Mouse (Mus musculus): Measurements from ENCODE around the gene Ddx19b. TPM values are rescaled to one million over a fixed set of nuclear protein-coding genes. Genes with fewer than 3 reads are reported as not detected.

The Ddx19b gene
- total RNA-seq, 1 experiment: 25.3 TPM

- DNase-seq (ENCODE audit: low read depth, low spot score): peak; percentile 66
- TF ChIP-seq HCFC1 (IDR thresholded peaks at IDR 0.05; ENCODE audit: borderline replicate concordance, insufficient read depth, low read length): no peak
- TF ChIP-seq ZNF384 (IDR thresholded peaks at IDR 0.05; ENCODE audit: low read depth, low read length): no peak
- TF ChIP-seq MAFK (IDR thresholded peaks at IDR 0.05; ENCODE audit: insufficient read depth, low read depth, low read length): no peak
- TF ChIP-seq CHD2 (IDR thresholded peaks at IDR 0.05; ENCODE audit: low read depth, low read length): no peak
- no peak for TF ChIP-seq ZC3H11A (IDR thresholded peaks at IDR 0.05; ENCODE audit: borderline replicate concordance, low read depth, low read length)
- Histone ChIP-seq H3K9ac (ENCODE audit: insufficient read depth, low read depth, low read length, poor library complexity, severe bottlenecking) (no peak overlapping the region), H3K27ac (ENCODE audit: insufficient read depth, low read depth, low read length, poor library complexity, severe bottlenecking) (no peak overlapping the region), H3K4me1 (ENCODE audit: control insufficient read depth in 2 of 2, insufficient read depth in 2 of 2, low read length in 2 of 2, poor library complexity in 1 of 2) (peaks cover 0 to 2% of the 10 kb centered on the region in 2 experiments; a peak in 3 of 4 replicates), H3K36me3 (ENCODE audit: control insufficient read depth, insufficient read depth, low read length, poor library complexity, severe bottlenecking) (no peaks in the 10 kb centered on the region), H3K4me3 (ENCODE audit: insufficient read depth in 1 of 2, low read depth in 1 of 2, low read length in 2 of 2, poor library complexity in 1 of 2, severe bottlenecking in 1 of 2) (peak overlapping the region in 1 of 2 experiments; percentile 17; a peak in 1 of 4 replicates), H3K9me3 (ENCODE audit: control insufficient read depth, insufficient read depth, low read depth, low read length) (no peaks in the 10 kb centered on the region; the same call in 1 of the 2 replicates)
- in situ Hi-C loops (cut with MboI; ENCODE audit: low sequenced_read_pairs in 2 of 2, unreplicated experiment in 2 of 2): no loop called here
Measured at GRCm38 (mm10) chr8:111067439-111067838, 35.9 kb upstream of the Ddx19b start.

- in situ Hi-C loops (cut with MboI; ENCODE audit: low sequenced_read_pairs in 2 of 2, unreplicated experiment in 2 of 2): no loop called here
- no peaks in the 10 kb centered on the region; the same call in 1 of the 2 replicates for H3K9me3 ChIP-seq (ENCODE audit: control insufficient read depth, insufficient read depth, low read depth, low read length)
- DNase-seq (ENCODE audit: low read depth, low spot score): no peak
- peaks cover 0 to 3% of the 10 kb centered on the region in 2 experiments; a peak in 3 of 4 replicates for H3K4me1 ChIP-seq (ENCODE audit: control insufficient read depth in 2 of 2, insufficient read depth in 2 of 2, low read length in 2 of 2, poor library complexity in 1 of 2)
- TF ChIP-seq CHD2 (IDR thresholded peaks at IDR 0.05; ENCODE audit: low read depth, low read length): no peak
- TF ChIP-seq HCFC1 (IDR thresholded peaks at IDR 0.05; ENCODE audit: borderline replicate concordance, insufficient read depth, low read length): no peak
- TF ChIP-seq MAFK (IDR thresholded peaks at IDR 0.05; ENCODE audit: insufficient read depth, low read depth, low read length): no peak
- TF ChIP-seq ZNF384 (IDR thresholded peaks at IDR 0.05; ENCODE audit: low read depth, low read length): no peak
- TF ChIP-seq ZC3H11A (IDR thresholded peaks at IDR 0.05; ENCODE audit: borderline replicate concordance, low read depth, low read length): no peak
- H3K4me3 ChIP-seq (ENCODE audit: insufficient read depth in 1 of 2, low read depth in 1 of 2, low read length in 2 of 2, poor library complexity in 1 of 2, severe bottlenecking in 1 of 2): no peak overlapping the region
- H3K9ac ChIP-seq (ENCODE audit: insufficient read depth, low read depth, low read length, poor library complexity, severe bottlenecking): no peak overlapping the region
- H3K27ac ChIP-seq (ENCODE audit: insufficient read depth, low read depth, low read length, poor library complexity, severe bottlenecking): no peak overlapping the region
- H3K36me3 ChIP-seq (ENCODE audit: control insufficient read depth, insufficient read depth, low read length, poor library complexity, severe bottlenecking): no peaks in the 10 kb centered on the region
Measured at GRCm38 (mm10) chr8:111066308-111066707, 34.8 kb upstream of the Ddx19b start.

GRCm38 (mm10) chr8:111062893-111063292, 31.3 kb upstream of the Ddx19b start:
- H3K36me3 ChIP-seq (ENCODE audit: control insufficient read depth, insufficient read depth, low read length, poor library complexity, severe bottlenecking): peaks cover 4% of the 10 kb centered on the region; the same call in 1 of the 2 replicates
- peak overlapping the region in 1 of 2 experiments; percentile 0; a peak in 1 of 4 replicates for H3K4me3 ChIP-seq (ENCODE audit: insufficient read depth in 1 of 2, low read depth in 1 of 2, low read length in 2 of 2, poor library complexity in 1 of 2, severe bottlenecking in 1 of 2)
- no peak overlapping the region for H3K9ac ChIP-seq (ENCODE audit: insufficient read depth, low read depth, low read length, poor library complexity, severe bottlenecking)
- no peak for TF ChIP-seq ZC3H11A (IDR thresholded peaks at IDR 0.05; ENCODE audit: borderline replicate concordance, low read depth, low read length)
- TF ChIP-seq HCFC1 (IDR thresholded peaks at IDR 0.05; ENCODE audit: borderline replicate concordance, insufficient read depth, low read length): no peak
- no peak for TF ChIP-seq CHD2 (IDR thresholded peaks at IDR 0.05; ENCODE audit: low read depth, low read length)
- no peak for TF ChIP-seq MAFK (IDR thresholded peaks at IDR 0.05; ENCODE audit: insufficient read depth, low read depth, low read length)
- TF ChIP-seq ZNF384 (IDR thresholded peaks at IDR 0.05; ENCODE audit: low read depth, low read length): no peak
- peaks cover 0 to 10% of the 10 kb centered on the region in 2 experiments; a peak in 3 of 4 replicates for H3K4me1 ChIP-seq (ENCODE audit: control insufficient read depth in 2 of 2, insufficient read depth in 2 of 2, low read length in 2 of 2, poor library complexity in 1 of 2)
- no peak for DNase-seq (ENCODE audit: low read depth, low spot score)
- in situ Hi-C loops (cut with MboI; ENCODE audit: low sequenced_read_pairs in 2 of 2, unreplicated experiment in 2 of 2): no loop called here
- no peaks in the 10 kb centered on the region; the same call in 1 of the 2 replicates for H3K9me3 ChIP-seq (ENCODE audit: control insufficient read depth, insufficient read depth, low read depth, low read length)
- no peak overlapping the region for H3K27ac ChIP-seq (ENCODE audit: insufficient read depth, low read depth, low read length, poor library complexity, severe bottlenecking)

- peak overlapping the region; percentile 51 for H3K9ac ChIP-seq (ENCODE audit: insufficient read depth, low read depth, low read length, poor library complexity, severe bottlenecking)
- in situ Hi-C loops (cut with MboI; ENCODE audit: low sequenced_read_pairs in 2 of 2, unreplicated experiment in 2 of 2): no loop called here
- no peaks in the 10 kb centered on the region for H3K9me3 ChIP-seq (ENCODE audit: control insufficient read depth, insufficient read depth, low read depth, low read length)
- peaks cover 6% of the 10 kb centered on the region; the same call in 1 of the 2 replicates for H3K36me3 ChIP-seq (ENCODE audit: control insufficient read depth, insufficient read depth, low read length, poor library complexity, severe bottlenecking)
- H3K4me1 ChIP-seq (ENCODE audit: control insufficient read depth in 2 of 2, insufficient read depth in 2 of 2, low read length in 2 of 2, poor library complexity in 1 of 2): peaks cover 0 to 10% of the 10 kb centered on the region in 2 experiments; a peak in 3 of 4 replicates
- no peak overlapping the region for H3K27ac ChIP-seq (ENCODE audit: insufficient read depth, low read depth, low read length, poor library complexity, severe bottlenecking)
- peak; percentile 82 for DNase-seq (ENCODE audit: low read depth, low spot score)
- peak; percentile 96 for TF ChIP-seq MAFK (IDR thresholded peaks at IDR 0.05; ENCODE audit: insufficient read depth, low read depth, low read length)
- TF ChIP-seq HCFC1 (IDR thresholded peaks at IDR 0.05; ENCODE audit: borderline replicate concordance, insufficient read depth, low read length): no peak
- TF ChIP-seq CHD2 (IDR thresholded peaks at IDR 0.05; ENCODE audit: low read depth, low read length): no peak
- no peak for TF ChIP-seq ZNF384 (IDR thresholded peaks at IDR 0.05; ENCODE audit: low read depth, low read length)
- no peak for TF ChIP-seq ZC3H11A (IDR thresholded peaks at IDR 0.05; ENCODE audit: borderline replicate concordance, low read depth, low read length)
- H3K4me3 ChIP-seq (ENCODE audit: insufficient read depth in 1 of 2, low read depth in 1 of 2, low read length in 2 of 2, poor library complexity in 1 of 2, severe bottlenecking in 1 of 2): peak overlapping the region; percentile 65 to 72
Measured at GRCm38 (mm10) chr8:111062072-111062757, 30.7 kb upstream of the Ddx19b start.
